Mouse (Mus musculus): Measurements from ENCODE around the gene Srebf2. TPM values are rescaled to one million over a fixed set of nuclear protein-coding genes. Genes with fewer than 3 reads are reported as not detected.

The Srebf2 gene
- polyA plus RNA-seq, 1 experiment from 2014 or later, result 173 TPM

GRCm38 (mm10) chr15:82223251-82223650 is 76.3 kb downstream of the Srebf2 start:
- H3K36me3 ChIP-seq, result no peaks in the 10 kb centered on the region
- no peak overlapping the region for H3K27ac ChIP-seq
- peaks cover 53% of the 10 kb centered on the region for H3K27me3 ChIP-seq
- peak overlapping the region; percentile 71; the same call in 1 of the 2 replicates for H3K4me2 ChIP-seq (replicated peaks)
- no peak overlapping the region; the same call in 1 of the 2 replicates for H3K4me3 ChIP-seq
- ATAC-seq (ENCODE audit: low FRiP score, low read depth), result no peak
- H3K9me3 ChIP-seq, result no peaks in the 10 kb centered on the region
- H3K4me1 ChIP-seq, result peaks cover 8% of the 10 kb centered on the region
- H3K9ac ChIP-seq, result no peak overlapping the region
- 30% methylated on average over 7 of the region's 7 CpGs for WGBS

GRCm38 (mm10) chr15:82223657-82224601 is 76.9 kb downstream of the Srebf2 start, which contains the start of gene Tnfrsf13c:
TSS of gene Tnfrsf13c (minus strand) at chr15:82224369.
- H3K4me3 ChIP-seq, result peak within 1 kb of the TSS; percentile 41
- H3K27ac ChIP-seq, result no peak within 1 kb of the TSS
- H3K4me1 ChIP-seq, result peaks cover 8% of the 10 kb centered on the region
- no peak for ATAC-seq (ENCODE audit: low FRiP score, low read depth)
- no peaks in the 10 kb centered on the region for H3K9me3 ChIP-seq
- H3K9ac ChIP-seq, result peak within 1 kb of the TSS; percentile 48
- H3K27me3 ChIP-seq, result peaks cover 49% of the 10 kb centered on the region
- under 1% methylated on average over 44 of the region's 44 CpGs for WGBS
- H3K4me2 ChIP-seq (replicated peaks), result peak within 1 kb of the TSS; percentile 71
- H3K36me3 ChIP-seq, result no peaks in the 10 kb centered on the region

- 37% methylated on average over 7 of the region's 7 CpGs for WGBS
- Histone ChIP-seq H3K4me1 (peaks cover 8% of the 10 kb centered on the region), H3K27ac (no peak overlapping the region), H3K4me2 (replicated peaks) (peak overlapping the region; percentile 71), H3K36me3 (no peaks in the 10 kb centered on the region), H3K4me3 (peak overlapping the region; percentile 41), H3K9ac (peak overlapping the region; percentile 48; the same call in 1 of the 2 replicates), H3K9me3 (no peaks in the 10 kb centered on the region), H3K27me3 (peaks cover 48% of the 10 kb centered on the region)
- no peak for ATAC-seq (ENCODE audit: low FRiP score, low read depth)
These were observed 77.7 kb downstream of the Srebf2 start for GRCm38 (mm10) chr15:82224602-82225215.

GRCm38 (mm10) chr15:82225769-82226168 is 78.8 kb downstream of the Srebf2 start:
- peaks cover 50% of the 10 kb centered on the region for H3K27me3 ChIP-seq
- 92% methylated on average over 5 of the region's 5 CpGs for WGBS
- H3K9me3 ChIP-seq, result no peaks in the 10 kb centered on the region
- no peak overlapping the region for H3K27ac ChIP-seq
- no peaks in the 10 kb centered on the region for H3K36me3 ChIP-seq
- peaks cover 8% of the 10 kb centered on the region for H3K4me1 ChIP-seq
- ATAC-seq (ENCODE audit: low FRiP score, low read depth), result no peak
- H3K4me2 ChIP-seq (replicated peaks), result no peak overlapping the region
- H3K9ac ChIP-seq, result no peak overlapping the region
- no peak overlapping the region for H3K4me3 ChIP-seq

GRCm38 (mm10) chr15:82229542-82230045 is 82.6 kb downstream of the Srebf2 start:
- Histone ChIP-seq H3K9me3 (no peaks in the 10 kb centered on the region), H3K9ac (no peak overlapping the region), H3K36me3 (peaks cover 15% of the 10 kb centered on the region), H3K4me2 (replicated peaks) (no peak overlapping the region), H3K4me1 (peaks cover 1% of the 10 kb centered on the region; the same call in 1 of the 2 replicates), H3K27ac (no peak overlapping the region), H3K4me3 (no peak overlapping the region), H3K27me3 (peaks cover 18% of the 10 kb centered on the region)
- ATAC-seq (ENCODE audit: low FRiP score, low read depth), result no peak
- 37% methylated on average over 11 of the region's 11 CpGs for WGBS

GRCm38 (mm10) chr15:82230098-82230611 is 83.2 kb downstream of the Srebf2 start:
- WGBS, result 69% methylated on average over 6 of the region's 6 CpGs
- Histone ChIP-seq H3K9ac (no peak overlapping the region), H3K4me3 (no peak overlapping the region), H3K27me3 (peaks cover 13% of the 10 kb centered on the region), H3K9me3 (no peaks in the 10 kb centered on the region), H3K4me1 (no peaks in the 10 kb centered on the region), H3K27ac (no peak overlapping the region), H3K36me3 (peaks cover 15% of the 10 kb centered on the region), H3K4me2 (replicated peaks) (no peak overlapping the region)
- ATAC-seq (ENCODE audit: low FRiP score, low read depth), result no peak

GRCm38 (mm10) chr15:82231100-82231499 is 84.1 kb downstream of the Srebf2 start:
- peaks cover 15% of the 10 kb centered on the region for H3K36me3 ChIP-seq
- H3K4me1 ChIP-seq, result no peaks in the 10 kb centered on the region
- peaks cover 3% of the 10 kb centered on the region for H3K27me3 ChIP-seq
- no peak overlapping the region for H3K4me2 ChIP-seq (replicated peaks)
- no peak overlapping the region for H3K9ac ChIP-seq
- no peak overlapping the region for H3K27ac ChIP-seq
- H3K4me3 ChIP-seq, result no peak overlapping the region
- H3K9me3 ChIP-seq, result no peaks in the 10 kb centered on the region
- WGBS, result 85% methylated on average over 4 of the region's 4 CpGs
- ATAC-seq (ENCODE audit: low FRiP score, low read depth), result no peak

GRCm38 (mm10) chr15:82231591-82232378 is 84.8 kb downstream of the Srebf2 start:
- Histone ChIP-seq H3K4me3 (no peak overlapping the region), H3K27ac (no peak overlapping the region), H3K4me2 (replicated peaks) (no peak overlapping the region), H3K27me3 (peaks cover 2% of the 10 kb centered on the region; the same call in 1 of the 2 replicates), H3K36me3 (peaks cover 15% of the 10 kb centered on the region), H3K9me3 (no peaks in the 10 kb centered on the region), H3K4me1 (no peaks in the 10 kb centered on the region), H3K9ac (no peak overlapping the region)
- WGBS, result 63% methylated on average over 11 of the region's 11 CpGs
- ATAC-seq (ENCODE audit: low FRiP score, low read depth), result no peak

- no peak for ATAC-seq (ENCODE audit: low FRiP score, low read depth)
These were observed 85.7 kb downstream of the Srebf2 start for GRCm38 (mm10) chr15:82232651-82233050.

GRCm38 (mm10) chr15:82235661-82236060 is 88.7 kb downstream of the Srebf2 start:
- Histone ChIP-seq H3K36me3 (peaks cover 30% of the 10 kb centered on the region), H3K27ac (no peak overlapping the region), H3K4me3 (no peak overlapping the region), H3K4me2 (replicated peaks) (no peak overlapping the region), H3K4me1 (no peaks in the 10 kb centered on the region), H3K27me3 (no peaks in the 10 kb centered on the region), H3K9me3 (no peaks in the 10 kb centered on the region), H3K9ac (no peak overlapping the region)
- 77% methylated on average over 10 of the region's 10 CpGs for WGBS
- ATAC-seq (ENCODE audit: low FRiP score, low read depth), result no peak

More at GRCm38 (mm10) chr15:82232651-82233050, 85.7 kb downstream of the Srebf2 start:
- H3K9me3 ChIP-seq, result no peaks in the 10 kb centered on the region
- H3K27ac ChIP-seq, result no peak overlapping the region
- no peaks in the 10 kb centered on the region for H3K4me1 ChIP-seq
- H3K4me2 ChIP-seq (replicated peaks), result no peak overlapping the region
- peaks cover 15% of the 10 kb centered on the region for H3K36me3 ChIP-seq
- 60% methylated on average over 4 of the region's 4 CpGs for WGBS
- no peak overlapping the region for H3K4me3 ChIP-seq
- no peak overlapping the region for H3K9ac ChIP-seq
- H3K27me3 ChIP-seq, result peaks cover 2% of the 10 kb centered on the region; the same call in 1 of the 2 replicates

GRCm38 (mm10) chr15:82236565-82236964 is 89.6 kb downstream of the Srebf2 start:
- H3K4me3 ChIP-seq, result no peak overlapping the region
- no peak overlapping the region for H3K4me2 ChIP-seq (replicated peaks)
- no peak overlapping the region for H3K27ac ChIP-seq
- 23% methylated on average over 5 of the region's 5 CpGs for WGBS
- ATAC-seq (ENCODE audit: low FRiP score, low read depth), result peak; percentile 58
- no peaks in the 10 kb centered on the region for H3K9me3 ChIP-seq
- peaks cover 30% of the 10 kb centered on the region for H3K36me3 ChIP-seq
- H3K27me3 ChIP-seq, result no peaks in the 10 kb centered on the region
- no peaks in the 10 kb centered on the region for H3K4me1 ChIP-seq
- H3K9ac ChIP-seq, result no peak overlapping the region

Data from limb, embryonic 13.5 days (tissue).